Comparison of ENCODE assay signal across 18 mouse cellular contexts in the genomic region with DNA sequence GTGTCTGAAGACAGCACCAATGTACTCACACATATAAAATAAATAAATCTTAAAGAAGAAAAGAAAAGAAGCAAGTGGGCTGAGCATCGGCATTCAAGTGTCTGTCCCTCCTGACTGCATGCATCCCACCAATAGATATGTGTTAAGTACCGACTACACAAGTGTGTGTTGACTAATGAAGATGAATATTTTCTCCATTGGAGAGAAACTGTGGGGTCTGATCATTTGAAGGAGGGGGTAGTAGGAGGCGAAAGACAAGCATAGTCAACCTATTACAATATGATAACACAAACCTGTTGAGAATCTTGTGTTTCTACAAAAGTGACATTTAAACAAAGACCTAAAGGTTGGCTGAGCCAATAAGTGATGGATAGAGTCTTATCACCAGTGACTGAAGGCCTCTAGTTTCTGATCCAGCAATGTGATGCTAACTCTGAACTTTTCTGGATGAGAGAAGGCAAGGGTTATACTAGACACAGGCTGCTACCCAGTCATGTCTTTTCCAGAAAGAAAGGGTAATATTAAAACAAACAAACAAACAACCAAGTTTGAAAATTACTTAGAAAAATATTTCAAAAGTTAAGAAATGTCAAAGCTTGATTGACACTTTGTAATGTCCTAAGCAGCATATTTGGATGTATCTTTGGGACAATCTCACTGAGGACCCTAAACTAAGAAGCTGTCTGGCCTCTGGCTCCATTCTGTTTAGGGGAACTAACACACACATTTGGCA.
DNase-seq lines count a peak whose midpoint lies in the region; ATAC-seq lines count a peak whose summit lies in the region.
"Had no signal": no experiment of that assay in that cellular context is flagged by ENCODE, and none has a peak within 500 bp of the region (broad histone marks: within the 10 kb centered on the region; RNA-seq: fewer than 3 reads in every experiment).

No protein-coding gene starts in this region.

- H3K36me3 ChIP-seq in heart, embryonic 13.5 days = no peaks in the 10 kb centered on the region
- H3K36me3 ChIP-seq in liver, embryonic 11.5 days (ENCODE audit: control insufficient read depth, insufficient read depth, low read length) = no peaks in the 10 kb centered on the region
- no peaks in the 10 kb centered on the region for H3K36me3 ChIP-seq in embryonic facial prominence, embryonic 13.5 days
- no peaks in the 10 kb centered on the region for H3K36me3 ChIP-seq in liver, embryonic 15.5 days (replicated peaks)
- H3K36me3 ChIP-seq: hindbrain, embryonic 10.5 days; limb, embryonic 12.5 days; neural tube, embryonic 12.5 days had no signal

- no peaks in the 10 kb centered on the region for H3K9me3 ChIP-seq in heart, embryonic 13.5 days
- no peaks in the 10 kb centered on the region for H3K9me3 ChIP-seq in liver, embryonic 11.5 days (ENCODE audit: control insufficient read depth, low read length)
- no peaks in the 10 kb centered on the region for H3K9me3 ChIP-seq in embryonic facial prominence, embryonic 13.5 days
- H3K9me3 ChIP-seq in liver, embryonic 15.5 days (replicated peaks) = no peaks in the 10 kb centered on the region
- H3K9me3 ChIP-seq: limb, embryonic 12.5 days; neural tube, embryonic 12.5 days had no signal

- intact Hi-C loops in heart, postnatal 14 days (cut with DNase I) = no loop called here

- no peak for DNase-seq in heart, postnatal 14 days
- no peak for DNase-seq in liver, embryonic 11.5 days (ENCODE audit: low spot score)
- DNase-seq in liver = no peak
- DNase-seq in spleen, postnatal 36 days (ENCODE audit: low spot score in 2 of 2) = no peak
- DNase-seq: adrenal gland, postnatal 14 days; B cell, adult 2 months; cerebellum, adult 11-12 months; gastrocnemius, adult 2 months; kidney, postnatal 10 days; lung, postnatal 14 days; thymus, postnatal 4 days had no signal

- peaks cover 7% of the 10 kb centered on the region; the same call in 1 of the 2 replicates for H3K4me1 ChIP-seq in heart, embryonic 13.5 days
- H3K4me1 ChIP-seq in liver, embryonic 11.5 days (replicated peaks; ENCODE audit: control insufficient read depth, insufficient read depth, low read length) = peaks cover 6% of the 10 kb centered on the region; the same call in 1 of the 2 replicates
- peaks cover 6% of the 10 kb centered on the region; the same call in 1 of the 2 replicates for H3K4me1 ChIP-seq in embryonic facial prominence, embryonic 13.5 days
- no peaks in the 10 kb centered on the region for H3K4me1 ChIP-seq in liver, embryonic 15.5 days (replicated peaks)
- H3K4me1 ChIP-seq: neural tube, embryonic 12.5 days had no signal

- no peak overlapping the region for H3K27ac ChIP-seq in heart, embryonic 13.5 days (replicated peaks)
- no peak overlapping the region for H3K27ac ChIP-seq in liver, embryonic 11.5 days (ENCODE audit: low read depth, low read length)
- 0 out of 2 replicates have a peak overlapping the region, but pooled peaks have one; percentile 16 for H3K27ac ChIP-seq in embryonic facial prominence, embryonic 13.5 days
- no peak overlapping the region for H3K27ac ChIP-seq in liver, embryonic 15.5 days (replicated peaks)
- H3K27ac ChIP-seq: gastrocnemius, adult 2 months; left cerebral cortex, adult 2 months; neural tube, embryonic 12.5 days had no signal

- 85% methylated on average over 3 of the region's 3 CpGs for WGBS in heart, embryonic 13.5 days
- 81% methylated on average over 3 of the region's 3 CpGs for WGBS in liver, embryonic 11.5 days
- WGBS in embryonic facial prominence, embryonic 13.5 days = 98% methylated on average over 3 of the region's 3 CpGs
- 70% methylated on average over 3 of the region's 3 CpGs for WGBS in liver, embryonic 15.5 days (ENCODE audit: insufficient replicate concordance)

- no peak for ATAC-seq in heart, embryonic 13.5 days (ENCODE audit: extremely low read depth, insufficient number of reproducible peaks, low FRiP score, low TSS enrichment)
- no peak for ATAC-seq in liver, embryonic 11.5 days (replicated peaks; ENCODE audit: low FRiP score)
- no peak for ATAC-seq in embryonic facial prominence, embryonic 13.5 days (ENCODE audit: insufficient number of reproducible peaks, insufficient read depth, low FRiP score, low TSS enrichment, low read depth)
- no peak for ATAC-seq in liver, embryonic 15.5 days (ENCODE audit: insufficient read depth)

- peak overlapping the region; percentile 72 for H3K4me2 ChIP-seq in heart, embryonic 13.5 days
- peak overlapping the region; percentile 44 for H3K4me2 ChIP-seq in liver, embryonic 11.5 days
- H3K4me2 ChIP-seq in embryonic facial prominence, embryonic 13.5 days = peak overlapping the region; percentile 53; the same call in 1 of the 2 replicates
- peak overlapping the region; percentile 23; the same call in 1 of the 2 replicates for H3K4me2 ChIP-seq in liver, embryonic 15.5 days

- no peaks in the 10 kb centered on the region for H3K27me3 ChIP-seq in heart, embryonic 13.5 days (replicated peaks)
- no peaks in the 10 kb centered on the region for H3K27me3 ChIP-seq in liver, embryonic 11.5 days (replicated peaks; ENCODE audit: control insufficient read depth, insufficient read depth, low read length)
- no peaks in the 10 kb centered on the region for H3K27me3 ChIP-seq in embryonic facial prominence, embryonic 13.5 days
- no peaks in the 10 kb centered on the region for H3K27me3 ChIP-seq in liver, embryonic 15.5 days
- H3K27me3 ChIP-seq: limb, embryonic 12.5 days; neural tube, embryonic 12.5 days had no signal

- H3K9ac ChIP-seq in heart, embryonic 13.5 days = no peak overlapping the region
- no peak overlapping the region for H3K9ac ChIP-seq in liver, embryonic 11.5 days (ENCODE audit: low read depth, low read length)
- no peak overlapping the region for H3K9ac ChIP-seq in embryonic facial prominence, embryonic 13.5 days
- no peak overlapping the region for H3K9ac ChIP-seq in liver, embryonic 15.5 days
- H3K9ac ChIP-seq: limb, embryonic 12.5 days; neural tube, embryonic 12.5 days had no signal

- H3K4me3 ChIP-seq in heart, embryonic 13.5 days = no peak overlapping the region
- H3K4me3 ChIP-seq in liver, embryonic 11.5 days (ENCODE audit: low read depth, low read length) = no peak overlapping the region
- no peak overlapping the region for H3K4me3 ChIP-seq in embryonic facial prominence, embryonic 13.5 days
- H3K4me3 ChIP-seq in liver, embryonic 15.5 days (replicated peaks) = no peak overlapping the region
